Mouse (Mus musculus): ENCODE results near the gene Ehd4.

DNA sequence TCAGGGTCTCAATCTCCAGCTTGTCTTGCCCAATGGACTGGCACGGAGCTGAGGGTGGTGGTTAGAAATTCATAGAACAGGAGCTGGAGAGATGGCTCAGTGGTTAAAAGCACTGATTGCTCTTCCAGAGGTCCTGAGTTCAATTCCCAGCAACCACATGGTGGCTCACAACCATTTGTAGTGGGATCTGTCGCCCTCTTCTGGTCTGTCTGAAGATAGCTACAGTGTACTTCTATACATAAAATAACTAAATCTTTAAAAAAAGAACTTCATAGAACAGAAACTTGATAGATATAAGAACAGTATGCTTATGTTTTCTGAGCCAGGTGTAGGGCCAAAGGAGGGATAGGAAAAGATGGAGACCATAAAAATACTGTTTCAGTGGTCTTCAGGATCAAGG, 72.0 kb downstream of the Ehd4 start:
- TF ChIP-seq CTCF (IDR thresholded peaks at IDR 0.05; ENCODE audit: low read depth, low read length), result no peak
- TF ChIP-seq POLR2A (IDR thresholded peaks at IDR 0.05; ENCODE audit: borderline replicate concordance, low read depth, low read length), result no peak

All from bone marrow macrophage, adult 2 months (primary cell).